Mouse (Mus musculus) bone marrow, adult 2 months (tissue): ENCODE measurements around the gene Chl1.

Source experiments
- CTCF ChIP-seq: fragments of 200-500 bp; IDR thresholded peaks from 2 replicates; pipeline ENCODE4 v1.5.1; 2011; ENCODE audit warnings: low read length, control low read depth; ENCODE audit not compliant: control insufficient read depth, insufficient read depth
- POLR2A ChIP-seq: fragments of 200-500 bp; IDR thresholded peaks from 2 replicates; pipeline ENCODE4 v1.6.1; 2011; ENCODE audit warnings: low read depth, mild to moderate bottlenecking, control low read depth, low read length, borderline replicate concordance; ENCODE audit not compliant: control insufficient read depth

DNA sequence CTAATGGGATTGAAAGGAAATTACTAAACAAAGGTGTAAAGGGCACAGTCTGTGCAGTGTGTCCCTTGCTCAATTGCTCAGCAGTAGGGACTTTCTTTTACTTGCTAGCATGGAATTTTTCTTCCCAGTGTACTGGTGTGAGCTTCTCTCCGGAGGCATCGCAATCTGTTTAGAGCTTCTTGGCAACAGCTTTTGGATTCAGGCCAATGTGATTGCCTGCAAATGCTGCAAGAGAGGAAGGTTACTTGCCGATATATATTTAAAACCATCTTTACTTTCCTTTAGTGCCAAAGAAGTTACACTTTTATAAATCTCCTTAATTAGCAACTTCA, 48.5 kb downstream of the Chl1 start:
- TF ChIP-seq POLR2A, result no peak
- no peak for TF ChIP-seq CTCF
